Mouse (Mus musculus) neural tube, embryonic 11.5 days (tissue): ENCODE data around the gene Bcl2a1d. TPM values are rescaled to one million over a fixed set of nuclear protein-coding genes. Genes with fewer than 3 reads are reported as not detected.
"Not testable (repeated sequence)": the region's sequence is repeated elsewhere in the genome, so short reads cannot be mapped to it uniquely, and the experiment has no call there.

Source experiments
- ATAC-seq: fragments of 200-750 bp; cut with Nextera tagmentation; 2 replicates; pipeline ENCODE4 v1.8.0; 2017; ENCODE audit warnings: moderate number of reproducible peaks, mild to moderate bottlenecking, moderate TSS enrichment, moderate library complexity; ENCODE audit not compliant: insufficient read depth, low FRiP score, low TSS enrichment
- DNase-seq: peaks from one replicate; pipeline ENCODE4 v3.0.0-alpha.2; 2015; ENCODE audit warnings: low spot score
- H3K27ac ChIP-seq: fragments of 300-500 bp; sonication (generic); 2 replicates; pipeline ENCODE4 v1.5.1; 2014; ENCODE audit warnings: low read depth, mild to moderate bottlenecking, low read length
- H3K27me3 ChIP-seq: fragments of 300-500 bp; sonication (generic); 2 replicates; pipeline ENCODE4 v1.6.1; 2014; ENCODE audit warnings: mild to moderate bottlenecking, low read length, mixed read lengths; ENCODE audit not compliant: control insufficient read depth, insufficient read depth
- H3K36me3 ChIP-seq: fragments of 300-500 bp; sonication (generic); 2 replicates; pipeline ENCODE4 v1.6.1; 2014; ENCODE audit warnings: mild to moderate bottlenecking, low read length, moderate library complexity, mixed read lengths; ENCODE audit not compliant: control insufficient read depth, insufficient read depth
- H3K4me1 ChIP-seq: fragments of 300-500 bp; sonication (generic); 2 replicates; pipeline ENCODE4 v1.6.1; 2014; ENCODE audit warnings: low read length, mixed read lengths; ENCODE audit not compliant: control insufficient read depth, insufficient read depth
- H3K4me2 ChIP-seq: fragments of 300-500 bp; sonication (generic); 2 replicates; pipeline ENCODE4 v1.6.1; 2014; ENCODE audit warnings: low read depth, mild to moderate bottlenecking, moderate library complexity
- H3K4me3 ChIP-seq: fragments of 300-500 bp; sonication (generic); 2 replicates; pipeline ENCODE4 v1.5.1; 2014; ENCODE audit warnings: low read depth, low read length
- H3K9ac ChIP-seq: fragments of 300-500 bp; sonication (generic); 2 replicates; pipeline ENCODE4 v1.6.1; 2014; ENCODE audit warnings: mild to moderate bottlenecking, low read length
- H3K9me3 ChIP-seq: fragments of 300-500 bp; sonication (generic); 2 replicates; pipeline ENCODE4 v1.6.1; 2016; ENCODE audit warnings: low read length; ENCODE audit not compliant: control insufficient read depth
- WGBS: fragments of 180-500 bp; shearing (Covaris S2); extraction: QIAGEN DNeasy Blood & Tissue Kit; methylation state at CpG from one replicate; pipeline ENCODE4 v1.1.7; 2014; 5-methylcytosine and 5-hydroxymethylcytosine counted together
- polyA plus RNA-seq: library from polyadenylated mRNA; unstranded; fragments of >200 nt; fragmentation: Nextera tagmentation; extraction: Ambion mirVana; gene quantifications from 2 replicates; pipeline ENCODE4 v1.2.1, GENCODE M21; 2014

Gene Bcl2a1d
- polyA plus RNA-seq, 1 experiment from 2014 or later: not detected

- H3K4me1 ChIP-seq, H3K9me3 ChIP-seq, DNase-seq, H3K4me3 ChIP-seq, H3K4me2 ChIP-seq, H3K27me3 ChIP-seq, H3K27ac ChIP-seq, ATAC-seq, H3K9ac ChIP-seq, H3K36me3 ChIP-seq: not testable (repeated sequence)
- WGBS: 87% methylated on average over 2 of the region's 2 CpGs
These were observed 21.3 kb downstream of the Bcl2a1d start for GRCm38 (mm10) chr9:88710439-88710838.

GRCm38 (mm10) chr9:88709794-88710193 is 21.9 kb downstream of the Bcl2a1d start:
- H3K27ac ChIP-seq, DNase-seq, H3K27me3 ChIP-seq, H3K4me3 ChIP-seq, ATAC-seq, H3K4me2 ChIP-seq, H3K9ac ChIP-seq, H3K36me3 ChIP-seq, H3K9me3 ChIP-seq, H3K4me1 ChIP-seq: not testable (repeated sequence)
- WGBS: 91% methylated on average over 5 of the region's 5 CpGs

- Histone ChIP-seq H3K4me1 (no peaks in the 10 kb centered on the region), H3K27ac (no peak overlapping the region), H3K4me3 (no peak overlapping the region), H3K27me3 (no peaks in the 10 kb centered on the region), H3K4me2 (no peak overlapping the region), H3K9ac (no peak overlapping the region), H3K36me3 (no peaks in the 10 kb centered on the region), H3K9me3 (no peaks in the 10 kb centered on the region)
- 90% methylated on average over 6 of the region's 6 CpGs for WGBS
- ATAC-seq: no peak
- no peak for DNase-seq
These were observed 22.4 kb downstream of the Bcl2a1d start for GRCm38 (mm10) chr9:88709304-88709703.

- ATAC-seq (no peak), DNase-seq (no peak)
- no peak overlapping the region for H3K4me3 ChIP-seq
- no peaks in the 10 kb centered on the region for H3K4me1 ChIP-seq
- no peaks in the 10 kb centered on the region for H3K27me3 ChIP-seq
- no peaks in the 10 kb centered on the region for H3K36me3 ChIP-seq
- H3K4me2 ChIP-seq: no peak overlapping the region
- no peak overlapping the region for H3K9ac ChIP-seq
- no peaks in the 10 kb centered on the region for H3K9me3 ChIP-seq
- no peak overlapping the region for H3K27ac ChIP-seq
- WGBS: 69% methylated on average over 4 of the region's 4 CpGs
These were observed 25.0 kb downstream of the Bcl2a1d start for GRCm38 (mm10) chr9:88706700-88707099.

GRCm38 (mm10) chr9:88705157-88705556 is 26.6 kb downstream of the Bcl2a1d start:
- not testable (repeated sequence) for H3K4me3 ChIP-seq, H3K4me2 ChIP-seq, H3K27me3 ChIP-seq, H3K9me3 ChIP-seq, H3K36me3 ChIP-seq, ATAC-seq, H3K27ac ChIP-seq, H3K4me1 ChIP-seq, DNase-seq, H3K9ac ChIP-seq
- 87% methylated on average over 8 of the region's 8 CpGs for WGBS

- WGBS: no CpG with 5 or more reads among the region's 2 CpGs
- H3K36me3 ChIP-seq, ATAC-seq, DNase-seq, H3K4me1 ChIP-seq, H3K9ac ChIP-seq, H3K4me3 ChIP-seq, H3K27me3 ChIP-seq, H3K4me2 ChIP-seq, H3K9me3 ChIP-seq, H3K27ac ChIP-seq: not testable (repeated sequence)
These were observed 33.0 kb downstream of the Bcl2a1d start for GRCm38 (mm10) chr9:88698746-88699145.

GRCm38 (mm10) chr9:88691307-88691706 is 40.4 kb downstream of the Bcl2a1d start:
- not testable (repeated sequence) for DNase-seq, ATAC-seq, H3K4me1 ChIP-seq, H3K9ac ChIP-seq, H3K27ac ChIP-seq, H3K27me3 ChIP-seq, H3K9me3 ChIP-seq, H3K4me2 ChIP-seq, H3K36me3 ChIP-seq, H3K4me3 ChIP-seq
- WGBS: 82% methylated on average over 2 of the region's 2 CpGs

- not testable (repeated sequence) for H3K36me3 ChIP-seq, H3K4me1 ChIP-seq, H3K4me3 ChIP-seq, H3K9me3 ChIP-seq, H3K9ac ChIP-seq, ATAC-seq, H3K27me3 ChIP-seq, H3K27ac ChIP-seq, DNase-seq, H3K4me2 ChIP-seq
- WGBS: 90% methylated on average over 3 of the region's 3 CpGs
These were observed 42.3 kb downstream of the Bcl2a1d start for GRCm38 (mm10) chr9:88689451-88689850.

- not testable (repeated sequence) for H3K36me3 ChIP-seq, H3K4me1 ChIP-seq, H3K4me3 ChIP-seq, H3K4me2 ChIP-seq, H3K9me3 ChIP-seq, ATAC-seq, H3K27me3 ChIP-seq, DNase-seq, H3K9ac ChIP-seq, H3K27ac ChIP-seq
- 100% methylated on average over 1 of the region's 1 CpGs for WGBS
These were observed 45.0 kb downstream of the Bcl2a1d start for GRCm38 (mm10) chr9:88686719-88687118.
